10 mouse cellular contexts compared by ENCODE assay signal in the genomic region with DNA sequence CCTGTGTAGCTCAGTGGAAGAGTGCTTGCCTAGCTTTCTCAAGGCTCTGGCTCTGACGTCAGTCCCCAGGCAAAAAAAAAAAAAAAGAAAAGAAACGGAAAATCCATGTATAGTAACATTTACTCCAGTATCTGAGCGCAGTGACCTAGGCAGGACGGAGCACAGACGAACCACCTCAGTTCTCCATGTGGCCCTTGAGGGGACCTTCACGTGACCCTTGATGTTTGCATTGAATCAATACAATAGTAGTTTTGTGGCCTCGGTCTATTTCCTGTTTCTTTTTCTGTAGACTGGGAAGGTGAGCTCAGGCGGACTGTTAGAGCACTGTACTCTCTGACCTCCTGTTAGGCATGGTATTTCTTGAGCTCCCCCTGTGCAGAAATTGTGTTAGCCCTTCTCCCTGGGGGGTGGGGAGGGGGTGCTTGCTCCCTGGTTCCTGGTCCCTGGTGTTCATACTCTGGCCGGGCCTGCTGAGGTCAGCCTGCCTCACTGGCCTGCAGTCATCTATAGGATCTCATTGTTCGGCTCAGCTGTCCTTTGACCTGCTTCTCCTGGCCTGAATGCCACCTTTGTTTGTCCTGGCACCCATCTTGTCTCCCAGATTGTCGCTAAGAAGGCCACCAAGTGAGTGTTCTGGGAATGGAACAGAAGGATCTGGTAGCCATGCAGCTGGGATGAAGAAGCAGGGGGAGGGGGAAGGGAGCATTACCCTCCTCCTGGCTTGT. TPM values are rescaled to one million over a fixed set of nuclear protein-coding genes. Genes with fewer than 3 reads are reported as not detected.
DNase-seq lines count a peak whose midpoint lies in the region; ATAC-seq and TF ChIP-seq lines count a peak whose summit lies in the region.
"Had no signal": no experiment of that assay in that cellular context is flagged by ENCODE, and none has a peak within 500 bp of the region (broad histone marks: within the 10 kb centered on the region; RNA-seq: fewer than 3 reads in every experiment).

No protein-coding gene starts in this region.

- TF ChIP-seq CTCF in liver, postnatal 0 days (IDR thresholded peaks at IDR 0.05; ENCODE audit: low read depth), result no peak

- no peak overlapping the region for H3K9ac ChIP-seq in liver, embryonic 12.5 days
- no peak overlapping the region for H3K9ac ChIP-seq in liver, postnatal 0 days (replicated peaks)
- H3K9ac ChIP-seq: embryonic facial prominence, embryonic 12.5 days had no signal

- no peaks in the 10 kb centered on the region for H3K4me1 ChIP-seq in liver, embryonic 12.5 days
- H3K4me1 ChIP-seq in liver, postnatal 0 days (ENCODE audit: insufficient read depth), result no peaks in the 10 kb centered on the region
- H3K4me1 ChIP-seq: embryonic facial prominence, embryonic 12.5 days had no signal

- 55% methylated on average over 11 of the region's 11 CpGs for WGBS in liver, embryonic 12.5 days (ENCODE audit: insufficient replicate concordance)
- 44% methylated on average over 11 of the region's 11 CpGs for WGBS in liver, postnatal 0 days (ENCODE audit: insufficient replicate concordance)

- H3K27me3 ChIP-seq in liver, embryonic 12.5 days (replicated peaks), result no peaks in the 10 kb centered on the region
- no peaks in the 10 kb centered on the region for H3K27me3 ChIP-seq in liver, postnatal 0 days (ENCODE audit: insufficient read depth, low read length)
- H3K27me3 ChIP-seq: embryonic facial prominence, embryonic 12.5 days had no signal

- peak; percentile 33; the same call in 1 of the 2 replicates for ATAC-seq in liver, embryonic 12.5 days
- peak; percentile 38; the same call in 1 of the 2 replicates for ATAC-seq in liver, postnatal 0 days

- H3K4me3 ChIP-seq in liver, embryonic 12.5 days, result no peak overlapping the region
- H3K4me3 ChIP-seq in liver, postnatal 0 days (ENCODE audit: low read depth, low read length), result no peak overlapping the region
- H3K4me3 ChIP-seq: embryonic facial prominence, embryonic 12.5 days had no signal

- no peak for DNase-seq in liver
- peak; percentile 10 for DNase-seq in ES-CJ7 (ENCODE audit: low read depth, low spot score)
- peak; percentile 31 for DNase-seq in embryo, embryonic 11 days
- DNase-seq in liver, postnatal 0 days, result no peak
- DNase-seq in urinary bladder, postnatal 4 days (ENCODE audit: low spot score in 2 of 2), result no peak
- DNase-seq in cerebellum, postnatal 25 days, result no peak
- DNase-seq in layer of hippocampus, postnatal 10 days (ENCODE audit: low spot score in 2 of 2), result no peak

- no peaks in the 10 kb centered on the region for H3K9me3 ChIP-seq in liver, embryonic 12.5 days (replicated peaks)
- H3K9me3 ChIP-seq in liver, postnatal 0 days (ENCODE audit: low read length), result no peaks in the 10 kb centered on the region
- H3K9me3 ChIP-seq: embryonic facial prominence, embryonic 12.5 days; G1E had no signal

- no peak for TF ChIP-seq EP300 in liver, postnatal 0 days (IDR thresholded peaks at IDR 0.05; ENCODE audit: low read depth)

- no peak overlapping the region for H3K27ac ChIP-seq in liver, embryonic 12.5 days
- H3K27ac ChIP-seq in liver, postnatal 0 days (ENCODE audit: low read depth), result no peak overlapping the region
- H3K27ac ChIP-seq: embryonic facial prominence, embryonic 12.5 days had no signal

- H3K36me3 ChIP-seq in liver, embryonic 12.5 days, result no peaks in the 10 kb centered on the region
- no peaks in the 10 kb centered on the region; the same call in 1 of the 2 replicates for H3K36me3 ChIP-seq in liver, postnatal 0 days (replicated peaks; ENCODE audit: insufficient read depth, low read length)

- no peak overlapping the region for H3K4me2 ChIP-seq in liver, embryonic 12.5 days
- peak overlapping the region; percentile 29; the same call in 1 of the 2 replicates for H3K4me2 ChIP-seq in liver, postnatal 0 days (ENCODE audit: low read depth, low read length)
- H3K4me2 ChIP-seq: embryonic facial prominence, embryonic 12.5 days had no signal

RNA-seq across cellular contexts. Expression of a gene that starts 48.1 kb away (rescaled TPM):
- 10.6 and 11.3 TPM in 2 replicates for polyA plus RNA-seq in liver, embryonic 12.5 days (2016; fragmentation: Nextera tagmentation; extraction: Ambion mirVana)
- 7.9 and 8.4 TPM in 2 replicates for polyA plus RNA-seq in liver, postnatal 0 days (2015; fragmentation: Nextera tagmentation; extraction: Ambion mirVana)
- total RNA-seq in layer of hippocampus, postnatal 10 days (2021), result 10 to 100 TPM; 32.8 to 34.2 TPM

Comparison
In these comparisons a context has a peak if more than half of its experiments do, and no peak if none do; other contexts are left out.
1. DNase-seq: peak in ES-CJ7 (single experiment) and embryo, embryonic 11 days (single experiment); none in liver (single experiment), liver, postnatal 0 days (single experiment), urinary bladder, postnatal 4 days (0 of 2), cerebellum, postnatal 25 days (0 of 2) and layer of hippocampus, postnatal 10 days (0 of 2).